Mouse (Mus musculus): ENCODE measurements at regions not wholly inside any gene's neighbourhood (a gene's known extent, or its start where the extent isn't known, plus 50 kb on each side); places are given as distances from the start of the nearest gene placed in this dataset.

- TF ChIP-seq CTCF (IDR thresholded peaks at IDR 0.05; ENCODE audit: control insufficient read depth, insufficient read depth, insufficient replicate concordance, low read depth, low read length), result no peak
- TF ChIP-seq POLR2A (IDR thresholded peaks at IDR 0.05; ENCODE audit: control insufficient read depth, low read depth, low read length), result no peak
These were observed 318.8 kb downstream of the 3100002H09Rik start for GRCm38 (mm10) chr4:124291767-124292166.

All from testis, adult 2 months (tissue).